Mouse (Mus musculus) ES-Bruce4 (cell line): ENCODE data around the gene Bhmt2. TPM values are rescaled to one million over a fixed set of nuclear protein-coding genes. Genes with fewer than 3 reads are reported as not detected.

Experiments
- H3K27ac ChIP-seq: 2 replicates; pipeline ENCODE4 v1.5.1; 2012; ENCODE audit warnings: low read length, inconsistent platforms; ENCODE audit not compliant: insufficient read depth
- H3K27me3 ChIP-seq: 2 replicates; pipeline ENCODE4 v1.6.1; 2012; ENCODE audit warnings: mild to moderate bottlenecking, low read length, inconsistent platforms; ENCODE audit not compliant: control insufficient read depth, poor library complexity, insufficient read depth, severe bottlenecking
- H3K36me3 ChIP-seq: 2 replicates; pipeline ENCODE4 v1.6.1; 2012; ENCODE audit warnings: inconsistent platforms, mild to moderate bottlenecking, low read length, moderate library complexity; ENCODE audit not compliant: control insufficient read depth, poor library complexity, insufficient read depth, severe bottlenecking
- H3K4me1 ChIP-seq: one replicate; pipeline ENCODE4 v1.8.1; 2011; ENCODE audit warnings: low read length; ENCODE audit not compliant: control insufficient read depth, insufficient read depth
- H3K4me3 ChIP-seq: 2 replicates; pipeline ENCODE4 v1.5.1; 2011; ENCODE audit warnings: low read depth, mild to moderate bottlenecking, low read length
- H3K9ac ChIP-seq: 2 replicates; pipeline ENCODE4 v1.6.1; 2012; ENCODE audit warnings: low read depth, mild to moderate bottlenecking, inconsistent platforms; ENCODE audit not compliant: poor library complexity, severe bottlenecking
- H3K9me3 ChIP-seq: replicated peaks from 2 replicates; pipeline ENCODE4 v1.6.1; 2012; ENCODE audit warnings: mild to moderate bottlenecking, low read length, inconsistent platforms; ENCODE audit not compliant: control insufficient read depth, poor library complexity, insufficient read depth, severe bottlenecking
- CTCF ChIP-seq: IDR thresholded peaks from one replicate; pipeline ENCODE4 v1.8.1; 2011; ENCODE audit warnings: low read depth, low read length
- EP300 ChIP-seq: IDR thresholded peaks from 2 replicates; pipeline ENCODE4 v1.6.1; 2011; ENCODE audit warnings: low read depth, low read length; ENCODE audit not compliant: insufficient read depth
- POLR2A ChIP-seq: IDR thresholded peaks from one replicate; pipeline ENCODE4 v1.8.1; 2011; ENCODE audit warnings: low read length; ENCODE audit not compliant: insufficient read depth
- polyA plus RNA-seq: library from polyadenylated mRNA; stranded (reverse); fragments of >200 nt; gene quantifications from 2 replicates; pipeline ENCODE4 v1.2.4, GENCODE M21; 2011; ENCODE audit warnings: low read depth; ENCODE audit not compliant: missing spikeins, insufficient read depth, insufficient read length

The Bhmt2 gene
- polyA plus RNA-seq, 1 experiment, result not detected

DNA sequence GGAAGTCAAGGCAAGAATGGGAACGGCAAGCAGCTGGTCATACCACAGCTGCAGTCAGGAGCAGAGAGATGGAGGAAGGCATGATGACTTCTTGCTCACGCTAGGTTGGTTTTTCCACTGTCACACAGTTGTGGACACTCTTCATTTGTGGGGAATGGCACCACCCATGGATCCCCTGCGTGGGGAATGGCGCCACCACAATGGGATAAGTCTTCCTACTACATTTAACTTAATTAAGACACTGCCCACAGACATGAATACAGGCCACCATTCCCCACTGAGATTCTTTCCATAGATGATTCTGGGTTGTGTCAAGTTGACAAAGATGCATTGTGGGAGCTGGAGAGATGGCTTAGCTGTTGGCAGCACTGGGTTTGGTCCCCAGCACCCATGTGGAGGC lies 38.3 kb upstream of the Bhmt2 start:
- no peaks in the 10 kb centered on the region for H3K36me3 ChIP-seq

DNA sequence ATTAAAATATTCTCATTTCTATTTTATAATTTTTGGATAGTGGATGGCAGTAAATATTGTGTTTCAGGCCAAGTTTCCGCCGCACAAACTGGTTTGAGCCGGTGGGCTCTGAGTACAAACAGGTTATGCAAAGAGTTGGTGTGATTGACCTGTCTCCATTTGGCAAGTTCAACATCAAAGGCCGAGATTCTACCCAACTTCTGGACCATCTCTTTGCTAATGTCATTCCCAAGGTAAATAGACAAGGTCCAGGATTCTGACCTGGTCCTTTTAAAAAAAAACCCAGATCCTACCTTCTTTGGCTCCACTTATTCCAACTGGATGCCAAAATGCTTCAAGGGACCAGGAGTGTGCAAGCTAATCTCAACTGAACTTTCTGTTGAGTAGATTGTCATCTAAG lies 37.1 kb upstream of the Bhmt2 start:
- Histone ChIP-seq H3K36me3 (no peaks in the 10 kb centered on the region), H3K4me3 (no peak overlapping the region), H3K9me3 (no peaks in the 10 kb centered on the region), H3K27me3 (no peaks in the 10 kb centered on the region), H3K4me1 (no peaks in the 10 kb centered on the region), H3K9ac (no peak overlapping the region), H3K27ac (no peak overlapping the region)
- TF ChIP-seq EP300 (no peak), CTCF (no peak), POLR2A (no peak)

More for the DNA sequence above, 38.3 kb upstream of the Bhmt2 start:
- H3K27me3 ChIP-seq, result no peaks in the 10 kb centered on the region
- no peak overlapping the region for H3K4me3 ChIP-seq
- TF ChIP-seq CTCF (no peak), POLR2A (no peak), EP300 (no peak)
- H3K9me3 ChIP-seq, result no peaks in the 10 kb centered on the region
- H3K9ac ChIP-seq, result no peak overlapping the region
- no peak overlapping the region for H3K27ac ChIP-seq
- H3K4me1 ChIP-seq, result no peaks in the 10 kb centered on the region

DNA sequence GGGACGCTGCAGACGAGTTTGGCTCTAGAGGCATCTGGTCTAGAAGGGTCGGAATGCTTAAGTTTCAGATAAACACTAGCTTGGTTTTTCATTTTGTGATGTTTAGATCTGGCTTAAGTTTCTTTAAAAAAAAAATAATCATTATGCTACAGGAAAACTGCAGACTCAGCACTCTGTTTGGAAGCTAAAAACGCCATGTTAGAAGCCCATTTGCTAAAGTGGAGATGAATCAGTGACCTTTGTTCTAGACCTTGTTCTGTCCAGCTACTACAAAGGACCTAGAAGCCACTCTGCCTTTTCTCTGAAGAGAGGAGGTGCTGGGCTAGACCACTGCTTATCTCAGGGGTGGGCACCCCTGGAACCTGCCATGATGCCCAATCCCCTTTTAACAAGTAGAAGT lies 36.2 kb upstream of the Bhmt2 start:
- no peak overlapping the region for H3K4me3 ChIP-seq
- H3K27ac ChIP-seq, result no peak overlapping the region
- TF ChIP-seq POLR2A (no peak), EP300 (no peak), CTCF (no peak)
- no peaks in the 10 kb centered on the region for H3K4me1 ChIP-seq
- no peak overlapping the region for H3K9ac ChIP-seq
- H3K9me3 ChIP-seq, result no peaks in the 10 kb centered on the region
- H3K36me3 ChIP-seq, result no peaks in the 10 kb centered on the region
- H3K27me3 ChIP-seq, result no peaks in the 10 kb centered on the region

DNA sequence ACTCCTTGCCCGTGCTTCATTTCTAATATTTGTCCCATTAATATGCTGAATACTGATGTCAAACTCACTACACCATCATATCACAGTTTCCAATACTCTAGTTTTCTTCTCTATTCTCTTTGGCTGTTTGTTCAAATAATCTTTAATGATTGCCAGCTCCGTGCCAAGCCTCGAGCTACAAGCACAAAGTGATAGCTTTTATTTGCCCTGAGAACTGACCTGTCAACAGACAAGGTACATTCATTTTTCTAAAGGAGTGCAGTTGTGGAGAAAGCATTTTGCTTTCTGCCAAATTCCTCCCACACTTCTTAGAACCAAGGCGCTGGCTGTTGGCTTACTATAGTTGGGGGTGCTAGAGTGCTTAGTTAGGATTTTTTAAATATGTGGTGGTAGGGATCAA lies 33.2 kb upstream of the Bhmt2 start:
- Histone ChIP-seq H3K36me3 (no peaks in the 10 kb centered on the region), H3K9ac (no peak overlapping the region), H3K27ac (no peak overlapping the region), H3K9me3 (no peaks in the 10 kb centered on the region), H3K4me1 (no peaks in the 10 kb centered on the region), H3K27me3 (no peaks in the 10 kb centered on the region), H3K4me3 (no peak overlapping the region)
- TF ChIP-seq POLR2A (no peak), CTCF (no peak), EP300 (no peak)

DNA sequence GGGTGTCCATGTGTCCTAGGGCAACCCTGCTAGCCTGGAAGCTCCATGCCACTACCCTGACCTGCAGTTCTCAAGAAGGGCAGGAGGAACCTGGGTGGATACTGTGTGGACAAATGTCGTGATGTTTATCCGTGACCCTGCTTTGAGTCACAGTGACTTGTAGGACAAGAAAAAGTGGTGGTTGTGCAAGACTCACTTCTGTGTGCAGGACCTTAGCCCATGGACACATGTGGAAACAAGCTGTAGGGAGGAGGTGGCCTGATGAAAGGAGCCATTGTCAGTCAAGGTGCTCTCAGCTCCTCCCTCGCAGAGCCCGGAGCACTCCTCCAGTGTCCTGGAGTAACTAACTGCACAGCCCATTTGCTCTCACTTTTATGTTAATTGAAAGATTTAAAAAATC lies 31.6 kb upstream of the Bhmt2 start:
- no peaks in the 10 kb centered on the region for H3K36me3 ChIP-seq
- H3K9ac ChIP-seq, result no peak overlapping the region
- no peaks in the 10 kb centered on the region for H3K9me3 ChIP-seq
- no peak overlapping the region for H3K4me3 ChIP-seq
- H3K27ac ChIP-seq, result no peak overlapping the region
- TF ChIP-seq EP300 (no peak), CTCF (no peak), POLR2A (no peak)
- H3K27me3 ChIP-seq, result no peaks in the 10 kb centered on the region
- H3K4me1 ChIP-seq, result no peaks in the 10 kb centered on the region

DNA sequence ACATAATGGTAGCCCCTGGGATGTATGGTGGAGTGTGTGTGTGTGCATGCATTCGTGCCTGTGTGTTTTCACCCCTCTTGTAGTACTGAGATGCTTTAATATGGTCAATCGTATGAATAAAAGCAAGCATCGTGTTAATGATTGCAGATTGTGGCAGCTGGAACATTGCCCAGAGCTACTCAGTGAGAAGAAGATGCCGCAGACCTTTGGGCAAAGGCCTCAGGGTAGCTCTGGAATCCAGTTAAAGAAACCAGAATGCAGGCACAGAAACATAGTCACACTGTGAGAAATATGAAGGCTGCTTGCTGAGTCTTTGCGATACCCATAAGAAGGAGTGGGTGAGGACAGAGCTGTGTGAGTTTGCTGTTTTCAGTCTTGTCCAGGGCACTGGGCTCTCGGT lies 24.8 kb upstream of the Bhmt2 start:
- no peaks in the 10 kb centered on the region for H3K27me3 ChIP-seq
- H3K4me3 ChIP-seq, result no peak overlapping the region
- no peak overlapping the region for H3K9ac ChIP-seq
- TF ChIP-seq CTCF, result no peak
- no peak for TF ChIP-seq POLR2A
- TF ChIP-seq EP300, result no peak
- H3K27ac ChIP-seq, result no peak overlapping the region
- H3K9me3 ChIP-seq, result no peaks in the 10 kb centered on the region
- H3K36me3 ChIP-seq, result no peaks in the 10 kb centered on the region
- no peaks in the 10 kb centered on the region for H3K4me1 ChIP-seq
